Mouse (Mus musculus) gastrocnemius, adult 8-10 months (tissue): ENCODE data around the gene Zdhhc16. TPM values are rescaled to one million over a fixed set of nuclear protein-coding genes. Genes with fewer than 3 reads are reported as not detected.

Experiments used
- DNase-seq, 2 experiments: peaks; one replicate each; pipeline ENCODE4 v3.0.0; 2022; ENCODE audit warnings: low spot score in 2 of 2
- total RNA-seq, 4 experiments: library from RNA; stranded (reverse); gene quantifications; 2 replicates each; pipeline ENCODE4 v1.2.4; 2022

Gene Zdhhc16
- 10 to 100 TPM; 21.3 to 24.1 (median 23.2) TPM for total RNA-seq

DNA sequence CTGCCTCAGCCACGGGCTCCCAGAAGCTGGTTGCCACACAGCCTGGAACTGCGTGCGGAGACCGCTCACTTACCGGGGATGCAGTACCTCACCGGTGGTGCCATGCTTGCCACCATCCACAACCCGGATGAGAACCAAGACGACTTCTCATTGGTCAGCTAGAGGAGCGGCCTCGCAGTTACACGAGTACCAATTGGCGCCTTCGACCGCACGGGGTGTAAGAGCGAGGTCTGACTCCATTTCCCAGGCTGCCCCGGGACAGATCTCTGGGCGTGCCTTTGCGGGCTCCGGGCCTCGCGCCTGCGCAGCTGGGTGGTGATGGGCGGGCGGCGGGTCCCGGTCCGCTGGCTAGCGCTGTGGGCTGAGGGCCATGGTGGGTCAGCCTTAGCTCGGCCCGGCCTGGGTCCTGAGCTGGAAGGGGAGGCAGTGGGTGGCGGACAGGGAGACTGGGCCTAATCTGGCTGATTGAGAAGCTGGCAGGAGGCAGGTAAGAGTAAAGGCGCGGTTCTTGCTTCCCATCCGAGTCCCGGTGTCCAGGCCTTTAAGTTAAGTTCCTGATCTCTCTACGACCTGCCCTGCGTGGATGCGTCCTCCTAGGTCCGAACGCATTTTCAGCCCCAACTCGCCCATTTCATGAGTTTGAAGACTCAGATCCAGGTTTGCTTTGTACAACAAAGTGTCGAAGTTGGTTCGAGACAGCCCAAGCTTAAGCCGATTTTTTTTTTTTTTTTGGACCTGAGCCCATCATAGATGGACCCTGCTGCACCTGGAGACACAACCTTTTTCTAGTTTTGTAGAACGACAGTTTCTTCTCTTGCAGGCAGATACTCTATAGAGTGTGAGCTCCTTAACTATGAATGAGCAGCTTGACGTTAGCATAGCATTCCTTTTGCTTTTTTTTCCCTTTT, at the start of gene Zdhhc16, which contains the start of gene Exosc1:
Zdhhc16 (plus strand) TSS at position 302 of the 908 bp plus-strand sequence.
Exosc1 (minus strand) TSS at position 245 of the 908 bp plus-strand sequence.
- peak; percentile 96 to 97 for DNase-seq

DNA sequence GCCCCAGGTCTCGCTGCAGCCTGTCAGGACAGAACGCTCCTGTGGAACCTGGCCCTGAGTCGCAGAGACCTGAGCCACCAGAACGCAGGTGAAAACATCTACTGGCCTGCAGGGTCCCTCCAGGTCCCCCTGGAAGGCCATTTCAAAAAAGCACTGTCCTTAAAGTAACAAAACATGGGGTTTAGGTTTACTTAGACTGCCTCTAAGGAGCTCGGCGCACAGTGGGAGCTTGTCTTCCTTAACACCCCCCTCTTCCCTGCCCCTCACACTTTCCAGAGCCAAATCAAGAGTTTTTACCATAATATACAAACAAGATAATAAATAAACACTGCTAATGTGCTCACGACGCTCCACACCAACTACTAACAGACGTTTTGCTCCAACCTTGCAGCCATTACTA, 49.4 kb upstream of the Zdhhc16 start:
- no peak for DNase-seq

DNA sequence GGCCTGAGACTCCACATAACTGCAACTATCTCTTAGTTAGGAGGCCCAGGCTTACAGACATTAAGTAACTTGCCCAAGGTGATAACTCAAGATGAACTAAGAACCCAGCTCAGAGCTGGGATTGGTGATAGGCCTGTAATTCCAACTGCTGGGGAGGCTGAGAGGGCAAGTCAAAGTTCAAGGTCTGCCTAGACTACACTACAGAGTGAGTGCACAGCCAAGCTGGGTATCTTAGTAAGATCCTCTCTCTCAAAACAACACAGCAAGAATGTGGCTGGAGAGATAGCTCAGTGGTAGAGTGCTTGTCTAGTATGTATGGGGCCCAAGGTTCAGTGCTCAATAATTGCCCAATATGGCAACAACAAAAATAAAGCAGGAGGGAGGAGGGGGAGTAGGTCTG, 45.1 kb upstream of the Zdhhc16 start:
- no peak for DNase-seq

DNA sequence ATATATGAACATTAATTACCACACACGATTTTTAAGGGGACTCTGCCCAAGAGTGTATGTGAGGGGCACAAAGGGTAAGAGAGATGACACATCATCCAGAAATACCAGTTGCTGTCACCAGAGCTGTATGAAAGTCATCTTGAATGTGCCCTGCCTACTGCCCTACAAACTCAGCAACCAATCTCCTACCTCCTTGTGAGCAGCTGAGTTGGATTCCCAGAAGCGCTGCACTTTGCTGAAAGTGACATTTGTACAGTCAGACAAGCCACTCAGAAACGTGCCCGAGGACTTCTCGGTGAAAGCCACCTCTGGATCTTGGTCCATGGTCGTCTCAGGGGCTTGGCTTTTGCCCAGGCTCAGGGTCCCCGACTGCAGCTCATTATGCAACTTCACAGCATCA, 38.3 kb upstream of the Zdhhc16 start:
- no peak for DNase-seq

DNA sequence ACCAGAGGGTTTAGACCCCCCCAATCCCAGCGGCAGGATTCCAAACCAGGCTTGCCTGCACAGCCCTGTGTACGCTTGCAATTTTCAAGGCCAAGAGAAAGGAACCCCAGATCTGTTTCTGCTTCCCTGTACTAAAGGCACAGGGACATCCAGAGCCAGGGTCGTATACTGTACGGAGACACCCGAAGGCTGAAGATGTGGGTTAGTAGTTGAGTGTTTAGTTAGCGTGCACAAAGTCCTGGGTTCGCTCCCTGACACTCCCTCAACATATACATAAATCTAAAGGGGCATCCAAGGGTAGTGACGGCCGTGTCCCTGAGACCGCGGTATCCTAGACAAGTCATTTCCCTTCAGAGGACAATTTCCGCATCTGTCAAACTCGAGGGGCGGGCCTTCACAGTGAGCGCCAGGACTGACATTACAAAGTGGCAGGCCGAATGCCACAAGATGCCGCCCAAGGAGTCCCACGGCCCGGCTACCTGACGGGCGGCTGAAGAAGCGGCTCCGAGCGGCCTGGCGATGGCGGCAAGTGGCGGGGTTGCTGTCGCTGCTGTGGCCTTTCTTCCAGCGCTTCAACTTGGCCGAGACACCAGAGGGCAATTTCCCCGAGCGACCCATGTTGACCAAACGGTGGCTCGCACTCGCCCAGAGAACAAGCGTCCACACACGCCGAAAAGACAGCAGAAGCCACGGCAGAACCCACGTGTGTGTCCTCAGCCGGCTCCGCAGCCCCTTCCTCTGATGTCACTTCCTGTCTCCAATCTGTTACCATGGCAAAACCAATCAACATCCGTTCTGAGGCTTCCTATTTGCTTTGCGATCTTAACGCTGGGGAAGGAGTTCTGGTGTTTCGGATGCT, 37.6 kb upstream of the Zdhhc16 start, which contains the start of gene Rrp12:
Rrp12 (minus strand) TSS at position 714 of the 859 bp plus-strand sequence.
- peak; percentile 57 to 62 for DNase-seq

DNA sequence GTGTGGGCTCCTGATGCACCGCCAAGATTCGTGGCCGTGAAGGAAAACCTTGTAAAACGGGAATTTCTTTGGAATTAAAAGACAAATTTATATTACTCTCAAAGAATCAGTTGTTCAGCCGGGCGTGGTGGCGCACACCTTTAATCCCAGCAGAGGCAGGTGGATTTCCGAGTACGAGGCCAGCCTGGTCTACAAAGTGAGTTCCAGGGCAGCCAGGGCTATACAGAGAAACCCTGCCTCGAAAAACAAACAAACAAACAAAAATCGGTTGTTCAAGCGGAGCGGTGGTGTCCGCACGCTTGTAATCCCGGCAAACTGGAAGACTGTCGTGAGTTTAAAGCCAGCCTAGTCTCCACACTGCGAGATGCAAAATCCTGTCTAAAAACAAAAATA, 37.0 kb upstream of the Zdhhc16 start:
- no peak for DNase-seq

DNA sequence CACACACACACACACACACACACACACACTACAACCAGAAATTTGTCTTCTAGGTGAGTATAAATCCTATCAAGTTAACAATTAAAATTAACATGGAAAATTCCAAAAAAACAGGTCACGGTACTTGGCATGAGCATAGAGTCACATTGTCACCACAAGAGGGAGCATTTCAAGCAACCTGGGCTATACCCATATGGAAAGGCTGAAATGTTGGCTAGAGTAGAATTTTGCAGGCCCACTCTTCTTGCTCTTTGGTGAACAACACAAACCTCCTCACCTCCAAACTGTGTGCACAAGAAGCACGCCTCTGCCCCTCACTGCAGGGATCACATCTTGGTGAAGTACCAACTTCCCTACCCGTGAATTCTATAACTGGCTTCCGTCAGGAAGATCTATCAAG, 34.4 kb upstream of the Zdhhc16 start:
- no peak for DNase-seq

DNA sequence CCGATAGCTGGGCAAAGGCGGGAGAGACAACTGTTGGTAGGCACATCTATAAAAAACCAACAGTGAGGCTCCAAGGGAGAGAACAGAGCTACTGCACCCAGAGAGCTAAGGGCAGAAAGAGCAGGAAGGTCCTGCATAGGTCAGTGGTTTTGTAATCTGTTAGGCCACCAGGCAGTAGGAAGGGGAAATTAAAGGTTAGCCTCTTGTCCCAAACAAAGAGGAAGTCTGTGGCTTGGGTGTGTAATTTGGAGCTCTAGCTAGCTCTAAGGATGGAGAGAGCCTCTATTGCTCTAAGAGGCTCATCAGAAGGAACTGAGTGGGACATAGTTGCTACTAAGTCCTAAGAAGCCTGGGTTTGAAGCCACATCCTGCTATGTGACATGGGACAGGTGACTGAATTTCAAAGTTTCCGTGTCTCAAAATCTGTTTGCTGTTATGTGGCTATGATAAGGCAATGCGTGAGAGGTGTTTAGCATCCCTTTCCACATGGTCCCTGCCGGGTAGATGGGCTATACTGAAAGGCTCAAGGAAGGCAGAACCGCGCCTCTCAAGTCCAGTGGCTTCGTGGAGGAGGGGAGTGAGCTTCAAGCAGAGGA, 32.7 kb upstream of the Zdhhc16 start:
- DNase-seq = no peak

DNA sequence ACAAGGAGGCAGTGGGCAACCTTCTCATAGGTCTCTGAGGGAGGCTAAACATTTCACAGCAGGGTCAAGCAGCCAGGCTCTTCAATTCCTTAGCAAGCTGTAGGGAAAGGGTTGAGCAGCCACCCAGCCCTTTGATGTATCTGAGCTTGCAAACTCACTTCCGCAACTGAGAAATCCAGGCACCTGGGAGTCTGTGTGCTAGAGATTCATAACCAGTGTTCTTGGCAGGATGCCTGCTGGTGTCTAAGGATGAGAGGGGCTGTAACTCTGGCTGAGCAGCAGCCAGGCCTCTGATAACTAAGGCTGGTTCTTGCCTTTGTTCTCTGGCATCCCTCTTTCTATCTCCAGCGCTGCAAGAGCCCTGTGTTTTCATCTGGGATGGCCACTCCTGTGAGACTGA, 31.6 kb upstream of the Zdhhc16 start:
- no peak for DNase-seq

DNA sequence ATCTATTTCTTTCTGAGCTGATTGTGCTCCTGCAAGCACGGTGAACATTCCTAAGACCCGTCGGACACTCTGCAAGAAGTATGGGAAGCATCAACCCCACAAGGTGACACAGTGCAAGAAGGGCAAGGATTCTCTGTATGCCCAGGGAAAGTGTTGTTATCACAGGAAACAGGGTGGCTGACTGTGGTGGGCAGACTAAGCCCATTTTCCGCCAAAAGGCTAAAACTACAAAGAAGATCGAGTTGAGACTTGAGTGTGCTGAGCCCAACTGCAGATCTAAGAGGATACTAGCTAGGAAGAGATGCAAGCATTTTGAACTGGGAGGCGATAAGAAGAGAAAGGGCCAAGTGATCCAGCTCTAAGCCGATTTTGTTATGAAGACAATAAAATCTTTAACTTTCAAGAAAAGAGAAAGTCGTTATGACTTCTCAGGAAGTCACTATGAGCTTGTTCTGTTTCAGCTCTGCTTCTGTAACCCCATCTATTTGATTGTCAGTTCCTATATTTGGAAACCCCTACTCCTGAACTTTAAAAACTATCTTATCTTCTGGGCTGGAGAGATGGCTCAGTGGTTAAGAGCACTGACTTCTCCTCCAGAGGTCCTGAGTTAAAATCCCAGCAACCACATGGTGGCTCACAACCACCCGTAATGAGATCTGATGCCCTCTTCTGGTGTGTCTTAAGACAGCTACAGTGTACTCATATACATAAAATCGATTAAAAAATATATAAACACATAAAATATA, 30.3 kb upstream of the Zdhhc16 start:
- DNase-seq = no peak

DNA sequence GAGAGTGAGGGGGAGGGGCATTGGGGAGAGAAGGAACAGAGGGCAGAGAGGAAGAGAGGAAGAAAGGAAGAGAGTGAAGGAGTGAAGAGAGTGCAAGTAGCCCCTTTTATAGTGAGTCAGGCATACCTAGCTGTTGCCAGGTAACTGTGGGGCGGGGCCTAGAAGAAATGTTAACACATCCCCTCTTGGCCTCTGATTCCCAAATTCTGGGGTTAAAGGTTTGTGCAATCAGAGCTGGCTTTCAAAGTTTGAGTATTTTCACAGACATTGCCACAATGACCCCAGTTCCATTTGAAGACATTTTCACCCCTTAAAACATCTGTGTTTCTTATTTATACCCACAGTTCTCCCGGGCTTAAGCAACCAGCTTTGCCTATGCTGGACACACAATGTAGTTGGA, 28.0 kb upstream of the Zdhhc16 start:
- DNase-seq = no peak

DNA sequence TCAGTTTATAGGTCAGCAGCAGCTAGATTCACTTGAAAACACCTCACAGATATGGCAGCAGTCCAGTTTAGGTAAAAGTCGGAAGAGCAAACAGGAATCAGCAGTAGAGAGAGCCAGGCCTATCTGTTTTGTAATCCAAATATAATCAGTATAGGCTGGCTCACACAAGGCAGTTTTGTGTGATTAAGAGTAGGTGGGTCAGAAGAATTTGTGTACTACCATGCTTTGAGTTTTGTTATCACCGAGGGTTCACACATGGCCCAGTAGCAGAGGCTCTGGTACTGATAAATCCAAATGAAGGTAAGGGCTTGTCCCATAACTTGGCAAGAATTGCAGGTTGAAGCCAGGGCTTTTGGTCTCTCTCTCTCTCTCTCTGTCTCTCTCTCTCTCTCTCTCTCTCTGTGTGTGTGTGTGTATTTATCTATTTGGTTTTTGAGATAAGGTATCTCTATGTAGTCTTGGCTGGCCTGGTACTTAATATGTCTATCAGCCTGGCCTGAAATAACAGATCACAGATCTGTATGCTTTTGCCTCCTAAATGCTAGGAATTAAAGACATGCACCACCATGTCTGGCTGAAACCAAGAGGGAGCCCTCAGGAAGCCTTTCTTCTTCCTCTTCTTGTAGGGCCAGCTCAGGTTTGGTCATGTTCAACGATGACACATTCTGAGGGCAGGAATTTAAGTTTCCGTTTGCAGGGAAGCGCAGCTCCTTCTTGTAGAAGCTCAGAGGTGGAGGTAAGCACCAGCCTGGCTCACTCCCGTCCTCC, 26.8 kb upstream of the Zdhhc16 start:
- no peak for DNase-seq

DNA sequence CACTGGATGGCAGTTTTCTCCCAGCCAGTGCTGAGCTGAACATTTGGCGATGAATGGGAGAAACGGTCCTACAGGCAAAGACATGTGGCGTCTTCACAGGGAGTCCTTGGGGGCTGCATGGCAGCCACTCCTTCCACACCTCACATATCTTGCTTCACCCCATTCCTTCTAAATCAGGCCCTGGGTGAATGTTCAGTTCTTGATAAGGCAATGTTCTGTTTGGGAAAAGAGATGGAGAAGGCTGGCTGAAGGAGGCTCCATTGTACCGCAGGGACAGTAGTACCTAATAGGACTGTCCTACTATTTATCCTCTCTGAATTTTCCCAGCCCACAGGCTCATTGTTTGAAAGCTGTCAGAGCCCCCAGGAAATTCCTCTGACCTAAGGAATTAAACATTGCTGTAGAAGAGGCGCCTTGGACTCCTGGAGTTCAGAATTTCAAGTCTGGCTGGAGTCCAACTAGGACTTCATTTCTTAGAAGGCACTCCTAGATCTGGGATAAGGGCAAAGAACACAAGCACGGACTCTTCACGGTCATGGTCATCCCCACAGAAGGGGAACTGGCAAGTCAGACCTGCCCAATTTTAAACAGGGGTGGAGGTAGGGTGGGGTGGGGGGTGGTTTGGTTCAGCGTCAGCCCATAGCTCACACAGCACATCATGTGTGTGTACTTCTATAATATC, 26.1 kb upstream of the Zdhhc16 start:
- DNase-seq = no peak

DNA sequence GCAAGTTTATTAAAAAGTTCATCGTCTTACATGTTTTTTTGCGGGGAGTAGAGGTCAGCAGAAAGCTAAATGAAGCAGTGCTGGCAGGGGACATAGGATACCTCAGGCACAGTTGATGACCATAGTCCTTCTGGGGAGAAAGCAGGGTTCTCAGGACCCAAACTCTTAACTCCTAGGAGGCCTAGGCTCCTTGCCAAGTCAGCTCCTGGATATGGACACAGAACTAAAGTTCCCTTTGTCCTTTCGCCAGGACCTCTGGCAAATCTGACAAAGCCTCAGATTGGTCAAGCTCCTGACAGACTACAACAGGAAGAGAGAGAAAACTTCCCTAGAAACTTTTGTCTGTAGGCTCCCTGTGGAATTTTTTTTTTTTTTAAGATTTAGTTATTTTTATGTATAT, 24.5 kb upstream of the Zdhhc16 start:
- no peak for DNase-seq

DNA sequence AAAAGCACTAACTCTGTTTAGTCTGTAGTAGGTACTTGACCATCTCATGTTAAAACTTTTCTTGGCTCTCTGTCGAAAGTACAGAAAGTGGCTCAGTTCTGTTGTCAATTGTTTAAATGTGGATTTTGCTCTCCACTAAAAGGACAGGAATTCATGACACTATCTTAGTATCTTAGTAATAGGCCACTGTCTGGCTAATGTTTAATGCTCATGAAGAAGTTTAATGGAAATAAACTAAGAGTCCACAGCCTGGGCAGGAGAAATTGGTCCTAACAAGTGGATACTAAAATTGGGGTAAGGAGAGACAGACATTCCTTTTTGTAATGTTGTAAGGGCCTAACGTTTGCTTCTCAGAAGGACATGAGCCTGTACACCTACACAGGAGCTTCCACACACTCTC, 22.9 kb upstream of the Zdhhc16 start:
- no peak for DNase-seq

DNA sequence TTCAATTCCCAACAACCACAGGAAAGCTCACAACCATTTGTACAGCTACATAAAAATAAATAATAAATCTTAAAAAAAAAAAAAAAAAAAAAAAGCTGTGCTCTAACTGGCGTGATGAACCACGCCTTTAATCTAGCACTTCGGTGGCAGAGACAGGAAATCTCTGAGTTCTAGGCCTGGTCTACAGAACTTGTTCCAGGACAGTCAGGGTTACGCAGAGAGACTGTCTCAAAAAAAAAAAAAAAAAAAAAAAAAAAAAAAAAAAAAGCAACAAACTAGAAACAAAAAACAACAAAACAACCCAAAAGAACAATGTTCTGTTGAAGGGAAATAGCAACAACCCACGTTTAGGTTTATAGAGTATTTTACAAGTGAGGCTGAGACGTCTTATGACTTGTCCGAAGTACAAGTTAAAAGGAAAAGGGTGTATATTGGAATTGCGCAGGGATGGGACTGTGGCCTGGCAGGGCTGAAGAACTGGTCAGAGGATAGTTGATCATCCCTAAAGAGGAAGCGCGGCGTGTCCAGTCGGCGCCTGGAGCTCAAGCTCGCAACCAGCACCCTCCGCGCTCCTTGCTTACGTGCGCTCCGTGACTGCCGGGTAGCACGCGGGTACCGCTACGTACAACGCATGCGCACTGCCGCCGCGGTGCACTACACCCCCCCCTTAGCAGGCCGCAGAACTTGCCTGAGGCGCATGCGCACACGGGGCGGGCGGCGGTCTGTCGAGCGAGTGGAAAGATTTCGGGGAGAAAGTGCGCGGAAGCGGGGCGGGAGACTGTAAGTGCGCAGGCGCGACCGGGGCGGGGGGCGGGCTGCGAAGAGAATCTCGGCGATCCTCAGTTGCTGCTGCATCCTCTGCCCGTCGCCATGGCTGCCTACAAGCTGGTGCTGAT, 21.9 kb upstream of the Zdhhc16 start, which contains the start of gene Pgam1:
Pgam1 (plus strand) TSS at position 746 of the 896 bp plus-strand sequence.
- DNase-seq = peak; percentile 88 to 93

DNA sequence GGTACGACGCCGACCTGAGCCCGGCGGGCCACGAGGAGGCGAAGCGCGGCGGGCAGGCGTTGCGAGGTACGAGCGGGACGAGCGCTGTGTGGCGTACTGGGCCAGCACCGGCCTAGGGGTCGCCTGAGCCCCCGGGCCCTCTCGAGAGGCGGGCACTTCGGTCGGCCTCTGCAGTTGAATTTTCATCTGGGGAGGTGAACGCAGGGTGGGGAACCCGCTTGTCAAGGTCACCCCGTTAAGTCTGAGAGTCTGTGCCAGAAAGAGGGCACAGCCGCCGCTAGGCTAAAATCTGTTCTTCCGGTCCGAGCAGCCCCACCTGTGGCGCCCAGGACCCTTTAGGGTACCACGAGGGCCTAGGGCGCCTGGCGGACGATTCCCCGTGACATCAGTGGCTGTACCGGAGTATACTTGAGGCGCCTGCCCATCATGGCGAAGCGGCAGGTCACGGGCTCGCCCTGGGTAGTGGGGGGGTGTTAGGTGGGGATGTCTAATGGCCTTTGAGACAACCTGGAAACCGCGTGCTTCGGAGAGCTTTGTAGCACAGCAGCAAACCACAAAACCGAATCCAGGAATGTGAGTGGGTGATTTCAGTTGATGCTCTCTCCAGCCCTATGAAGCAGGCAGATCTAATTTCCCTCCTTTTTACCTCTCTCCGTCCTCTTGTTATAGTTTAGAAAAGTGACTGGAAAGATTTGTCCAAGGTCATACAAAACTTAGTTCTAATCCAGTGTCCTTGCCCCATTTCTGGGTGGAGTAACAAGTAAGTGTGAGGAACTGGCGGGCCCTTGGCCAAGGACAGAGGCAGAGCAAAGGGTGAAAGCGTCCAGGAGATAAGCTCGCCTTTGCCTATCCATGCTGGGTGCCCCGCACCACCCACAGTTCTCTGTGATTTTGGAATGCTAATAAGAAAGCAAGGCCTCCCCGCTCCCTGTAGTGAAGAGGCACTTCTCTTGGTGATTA, 20.9 kb upstream of the Zdhhc16 start:
- DNase-seq = peak in 1 of 2 experiments; percentile 20
